In the genomic region with DNA sequence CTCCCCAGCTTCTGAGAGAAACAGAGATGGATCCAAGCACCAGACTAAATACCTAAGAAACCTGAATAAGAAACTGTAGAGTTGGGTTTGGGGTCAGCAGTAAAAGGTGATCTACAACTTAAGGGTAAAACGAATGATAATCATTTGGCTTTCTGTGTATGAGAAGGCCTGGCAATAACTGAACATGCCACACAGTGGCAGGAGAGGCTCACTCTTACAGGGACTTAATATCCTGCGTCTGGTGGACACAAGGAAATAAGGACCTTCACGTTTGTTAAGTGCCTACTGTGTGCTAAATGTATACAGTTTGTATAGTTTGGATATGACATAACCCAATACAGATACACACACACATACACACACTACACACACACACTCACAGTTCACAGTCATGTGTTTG, we compare ENCODE assay signal across 15 mouse cellular contexts. TPM values are rescaled to one million over a fixed set of nuclear protein-coding genes. Genes with fewer than 3 reads are reported as not detected.
DNase-seq lines count a peak whose midpoint lies in the region; ATAC-seq lines count a peak whose summit lies in the region.
"Had no signal": no experiment of that assay in that cellular context is flagged by ENCODE, and none has a peak within 500 bp of the region (broad histone marks: within the 10 kb centered on the region; RNA-seq: fewer than 3 reads in every experiment).

No protein-coding gene starts in this region.

- no peak overlapping the region for H3K27ac ChIP-seq in embryonic facial prominence, embryonic 14.5 days (replicated peaks; ENCODE audit: low read depth, low read length)
- H3K27ac ChIP-seq in embryonic facial prominence, embryonic 10.5 days (replicated peaks), result no peak overlapping the region
- no peak overlapping the region for H3K27ac ChIP-seq in midbrain, embryonic 11.5 days (ENCODE audit: low read depth, low read length)
- no peak overlapping the region for H3K27ac ChIP-seq in midbrain, embryonic 16.5 days (ENCODE audit: low read length)
- H3K27ac ChIP-seq: heart, embryonic 10.5 days; hindbrain, embryonic 15.5 days; limb, embryonic 10.5 days; midbrain, embryonic 12.5 days had no signal

- no peaks in the 10 kb centered on the region for H3K4me1 ChIP-seq in embryonic facial prominence, embryonic 14.5 days (ENCODE audit: control insufficient read depth, insufficient read depth, low read length)
- peaks cover 4% of the 10 kb centered on the region; the same call in 1 of the 2 replicates for H3K4me1 ChIP-seq in embryonic facial prominence, embryonic 10.5 days
- no peaks in the 10 kb centered on the region for H3K4me1 ChIP-seq in midbrain, embryonic 11.5 days (ENCODE audit: control insufficient read depth, insufficient read depth, low read length)
- no peaks in the 10 kb centered on the region for H3K4me1 ChIP-seq in midbrain, embryonic 16.5 days (ENCODE audit: control insufficient read depth, insufficient read depth, low read length)
- H3K4me1 ChIP-seq: heart, embryonic 10.5 days had no signal

- no peaks in the 10 kb centered on the region for H3K9me3 ChIP-seq in embryonic facial prominence, embryonic 14.5 days (ENCODE audit: control insufficient read depth, low read length)
- no peaks in the 10 kb centered on the region for H3K9me3 ChIP-seq in embryonic facial prominence, embryonic 10.5 days
- no peaks in the 10 kb centered on the region for H3K9me3 ChIP-seq in midbrain, embryonic 11.5 days (ENCODE audit: control insufficient read depth, low read length)
- H3K9me3 ChIP-seq in midbrain, embryonic 16.5 days (replicated peaks; ENCODE audit: control insufficient read depth, low read length, poor library complexity, severe bottlenecking), result no peaks in the 10 kb centered on the region
- H3K9me3 ChIP-seq: heart, embryonic 10.5 days; hindbrain, embryonic 15.5 days; limb, embryonic 10.5 days; midbrain, embryonic 12.5 days had no signal

- H3K27me3 ChIP-seq in embryonic facial prominence, embryonic 14.5 days (replicated peaks; ENCODE audit: control insufficient read depth, insufficient read depth, low read length), result no peaks in the 10 kb centered on the region
- H3K27me3 ChIP-seq in embryonic facial prominence, embryonic 10.5 days (replicated peaks; ENCODE audit: low read depth, poor library complexity, severe bottlenecking), result no peaks in the 10 kb centered on the region
- H3K27me3 ChIP-seq in midbrain, embryonic 11.5 days (ENCODE audit: control insufficient read depth, insufficient read depth, low read length), result no peaks in the 10 kb centered on the region
- H3K27me3 ChIP-seq in midbrain, embryonic 16.5 days (ENCODE audit: control insufficient read depth, insufficient read depth, low read depth, low read length), result no peaks in the 10 kb centered on the region
- H3K27me3 ChIP-seq: hindbrain, embryonic 15.5 days; midbrain, embryonic 12.5 days had no signal

- H3K9ac ChIP-seq in embryonic facial prominence, embryonic 14.5 days (ENCODE audit: low read depth, low read length), result no peak overlapping the region
- no peak overlapping the region for H3K9ac ChIP-seq in midbrain, embryonic 11.5 days (ENCODE audit: low read length)
- no peak overlapping the region for H3K9ac ChIP-seq in midbrain, embryonic 16.5 days (ENCODE audit: low read depth, low read length)
- H3K9ac ChIP-seq: hindbrain, embryonic 15.5 days; midbrain, embryonic 12.5 days had no signal

- no peak overlapping the region for H3K4me2 ChIP-seq in embryonic facial prominence, embryonic 14.5 days (ENCODE audit: low read depth, low read length)
- H3K4me2 ChIP-seq in midbrain, embryonic 11.5 days, result no peak overlapping the region
- no peak overlapping the region for H3K4me2 ChIP-seq in midbrain, embryonic 16.5 days (ENCODE audit: low read length)
- H3K4me2 ChIP-seq: hindbrain, embryonic 15.5 days; midbrain, embryonic 12.5 days had no signal

- DNase-seq in embryonic facial prominence, embryonic 14.5 days (ENCODE audit: low spot score), result peak; percentile 14
- no peak for DNase-seq in embryonic facial prominence, embryonic 10.5 days (ENCODE audit: low spot score)
- DNase-seq in kidney, adult 9 months, result peak; percentile 17
- no peak for DNase-seq in kidney, postnatal 14 days
- DNase-seq in midbrain, embryonic 11.5 days (ENCODE audit: low spot score, missing footprints), result peak; percentile 66
- DNase-seq in retina, postnatal 1 day, result peak; percentile 31
- DNase-seq in gastrocnemius, adult 18-20 months (ENCODE audit: low spot score), result no peak
- DNase-seq: adrenal gland, postnatal 36 days; cerebellum, adult 18-20 months; thymus, postnatal 14 days had no signal

- H3K36me3 ChIP-seq in embryonic facial prominence, embryonic 14.5 days (ENCODE audit: control insufficient read depth, insufficient read depth, low read length), result no peaks in the 10 kb centered on the region
- no peaks in the 10 kb centered on the region for H3K36me3 ChIP-seq in embryonic facial prominence, embryonic 10.5 days (replicated peaks)
- H3K36me3 ChIP-seq in midbrain, embryonic 11.5 days (ENCODE audit: control insufficient read depth, insufficient read depth, low read length), result no peaks in the 10 kb centered on the region
- no peaks in the 10 kb centered on the region for H3K36me3 ChIP-seq in midbrain, embryonic 16.5 days (ENCODE audit: control insufficient read depth, insufficient read depth, low read length)
- H3K36me3 ChIP-seq: heart, embryonic 10.5 days; hindbrain, embryonic 15.5 days; limb, embryonic 10.5 days; midbrain, embryonic 12.5 days had no signal

- ATAC-seq in embryonic facial prominence, embryonic 14.5 days (ENCODE audit: low read depth), result no peak
- ATAC-seq in midbrain, embryonic 11.5 days (ENCODE audit: low FRiP score), result no peak
- ATAC-seq in midbrain, embryonic 16.5 days, result no peak

- no peak overlapping the region for H3K4me3 ChIP-seq in embryonic facial prominence, embryonic 14.5 days (ENCODE audit: low read depth, low read length)
- H3K4me3 ChIP-seq in embryonic facial prominence, embryonic 10.5 days, result no peak overlapping the region
- H3K4me3 ChIP-seq in midbrain, embryonic 11.5 days (ENCODE audit: low read depth, low read length), result no peak overlapping the region
- no peak overlapping the region for H3K4me3 ChIP-seq in midbrain, embryonic 16.5 days (ENCODE audit: low read depth, low read length)
- H3K4me3 ChIP-seq: heart, embryonic 10.5 days; hindbrain, embryonic 15.5 days; limb, embryonic 10.5 days; midbrain, embryonic 12.5 days had no signal

- WGBS in embryonic facial prominence, embryonic 14.5 days, result 44% methylated on average over 3 of the region's 3 CpGs
- WGBS in embryonic facial prominence, embryonic 10.5 days, result 60% methylated on average over 3 of the region's 3 CpGs
- WGBS in midbrain, embryonic 11.5 days, result 60% methylated on average over 3 of the region's 3 CpGs
- 45% methylated on average over 3 of the region's 3 CpGs for WGBS in midbrain, embryonic 16.5 days

RNA-seq across cellular contexts. Expression of gene D430019H16Rik, which starts 21.8 kb away (rescaled TPM):
- polyA plus RNA-seq in embryonic facial prominence, embryonic 14.5 days (2014; fragmentation: Nextera tagmentation; extraction: Ambion mirVana), result 3.4 and 3.8 TPM in 2 replicates
- 2.3 and 2.7 TPM in 2 replicates for polyA plus RNA-seq in embryonic facial prominence, embryonic 10.5 days (2016; fragmentation: Nextera tagmentation; extraction: Ambion mirVana)
- polyA plus RNA-seq in midbrain, embryonic 11.5 days (2014; fragmentation: Nextera tagmentation; extraction: Ambion mirVana), result 6.4 and 8.1 TPM in 2 replicates
- polyA plus RNA-seq in midbrain, embryonic 16.5 days (2015; fragmentation: Nextera tagmentation; extraction: Ambion mirVana), result 16.3 and 16.7 TPM in 2 replicates
- under 1 TPM; 0.09 to 0.11 TPM for total RNA-seq in gastrocnemius, adult 18-20 months (2021)

Comparison
In these comparisons a context has a peak if more than half of its experiments do, and no peak if none do; other contexts are left out.
1. DNase-seq: peak in embryonic facial prominence, embryonic 14.5 days (single experiment), kidney, adult 9 months (single experiment), midbrain, embryonic 11.5 days (single experiment) and retina, postnatal 1 day (single experiment); none in embryonic facial prominence, embryonic 10.5 days (single experiment), kidney, postnatal 14 days (single experiment) and gastrocnemius, adult 18-20 months (single experiment).